Mouse (Mus musculus) forebrain, embryonic 13.5 days (tissue): Measurements from ENCODE around the gene Ykt6. TPM values are rescaled to one million over a fixed set of nuclear protein-coding genes. Genes with fewer than 3 reads are reported as not detected.

Source experiments
- ATAC-seq: fragments of 200-750 bp; cut with Nextera tagmentation; 2 replicates; pipeline ENCODE4 v1.8.0; 2017
- H3K27ac ChIP-seq: fragments of 300-500 bp; sonication (generic); 2 replicates; pipeline ENCODE4 v1.5.1; 2015; ENCODE audit warnings: inconsistent platforms, mild to moderate bottlenecking, moderate library complexity
- H3K27me3 ChIP-seq: fragments of 300-500 bp; sonication (generic); 2 replicates; pipeline ENCODE4 v1.6.1; 2015; ENCODE audit warnings: mild to moderate bottlenecking, inconsistent platforms
- H3K36me3 ChIP-seq: fragments of 300-500 bp; sonication (generic); 2 replicates; pipeline ENCODE4 v1.6.1; 2015; ENCODE audit warnings: mild to moderate bottlenecking, inconsistent platforms; ENCODE audit not compliant: poor library complexity, severe bottlenecking
- H3K4me1 ChIP-seq: fragments of 300-500 bp; sonication (generic); 2 replicates; pipeline ENCODE4 v1.6.1; 2015; ENCODE audit warnings: inconsistent platforms
- H3K4me2 ChIP-seq: fragments of 300-500 bp; sonication (generic); 2 replicates; pipeline ENCODE4 v1.6.1; 2015; ENCODE audit warnings: inconsistent platforms, mild to moderate bottlenecking, moderate library complexity
- H3K4me3 ChIP-seq: fragments of 300-500 bp; sonication (generic); 2 replicates; pipeline ENCODE4 v1.5.1; 2015; ENCODE audit warnings: mild to moderate bottlenecking, inconsistent platforms
- H3K9ac ChIP-seq: fragments of 300-500 bp; sonication (generic); 2 replicates; pipeline ENCODE4 v1.6.1; 2015; ENCODE audit warnings: mild to moderate bottlenecking, inconsistent platforms
- H3K9me3 ChIP-seq: fragments of 300-500 bp; sonication (generic); replicated peaks from 2 replicates; pipeline ENCODE4 v1.6.1; 2016; ENCODE audit warnings: inconsistent platforms
- WGBS: fragments of 180-500 bp; shearing (Covaris S2); methylation state at CpG from one replicate; pipeline ENCODE4 v1.1.7; 2015; 5-methylcytosine and 5-hydroxymethylcytosine counted together
- polyA plus RNA-seq: library from polyadenylated mRNA; unstranded; fragments of >200 nt; fragmentation: Nextera tagmentation; extraction: Ambion mirVana; gene quantifications from 2 replicates; pipeline ENCODE4 v1.2.1, GENCODE M21; 2015

Ykt6 gene
- polyA plus RNA-seq, 1 experiment from 2014 or later = 65.3 TPM

DNA sequence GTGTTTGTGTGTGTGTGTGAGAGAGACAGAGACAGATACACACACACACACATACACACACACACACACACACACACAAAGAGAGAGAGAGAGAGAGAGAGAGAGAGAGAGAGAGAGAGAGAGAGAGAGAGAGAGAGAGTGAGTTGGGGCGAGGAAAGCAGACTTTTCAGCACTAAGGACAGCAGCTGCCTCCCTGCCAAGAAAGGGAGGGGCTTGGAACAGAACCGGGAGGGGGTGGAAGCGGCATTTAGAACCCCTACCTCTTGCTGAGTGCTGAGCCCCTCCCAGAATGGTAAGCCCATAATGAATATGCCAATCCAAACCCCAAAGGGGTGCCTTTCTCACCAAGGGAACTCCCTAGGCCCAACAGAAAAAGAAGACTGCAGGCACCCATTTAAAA lies 60.9 kb downstream of the Ykt6 start:
- H3K9ac ChIP-seq = no peak overlapping the region
- 0% methylated on average over 2 of the region's 3 CpGs for WGBS
- H3K4me2 ChIP-seq = no peak overlapping the region
- no peaks in the 10 kb centered on the region for H3K27me3 ChIP-seq
- peaks cover 10% of the 10 kb centered on the region; the same call in 1 of the 2 replicates for H3K4me1 ChIP-seq
- peak; percentile 37; the same call in 1 of the 2 replicates for ATAC-seq
- no peaks in the 10 kb centered on the region for H3K9me3 ChIP-seq
- no peak overlapping the region for H3K27ac ChIP-seq
- no peaks in the 10 kb centered on the region for H3K36me3 ChIP-seq
- no peak overlapping the region for H3K4me3 ChIP-seq

DNA sequence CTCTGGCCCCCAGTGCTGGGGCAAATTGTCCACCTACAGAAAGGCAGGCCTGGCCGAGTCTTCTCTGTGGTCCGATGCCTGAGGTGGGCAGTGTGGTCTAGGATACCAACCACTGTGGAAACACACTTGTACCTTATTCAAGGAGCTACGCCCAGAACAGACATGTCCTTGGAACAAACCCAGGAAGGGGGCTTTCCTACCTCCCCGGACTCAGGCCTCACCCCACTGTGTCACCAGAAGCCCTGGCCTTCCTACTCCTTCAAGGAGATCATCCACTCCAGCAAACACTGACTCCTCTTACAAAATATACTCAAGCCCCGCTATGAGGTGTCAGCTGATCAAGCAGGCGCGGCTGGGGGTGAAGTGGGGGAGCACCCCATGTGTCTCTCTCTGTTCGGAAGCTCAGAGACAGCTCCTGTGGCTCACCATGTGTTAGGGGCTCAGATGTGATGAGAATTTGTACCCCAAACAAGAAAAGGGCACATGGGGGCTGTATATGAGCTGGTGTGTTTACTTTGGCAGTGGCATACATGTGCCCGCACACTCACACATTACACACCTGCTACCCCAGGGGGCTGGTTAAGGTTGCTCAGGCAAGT lies 61.4 kb downstream of the Ykt6 start:
- H3K4me1 ChIP-seq = peaks cover 10% of the 10 kb centered on the region; the same call in 1 of the 2 replicates
- no peak overlapping the region for H3K27ac ChIP-seq
- WGBS = 68% methylated on average over 9 of the region's 9 CpGs
- no peaks in the 10 kb centered on the region for H3K9me3 ChIP-seq
- H3K4me2 ChIP-seq = no peak overlapping the region
- H3K4me3 ChIP-seq = no peak overlapping the region
- H3K9ac ChIP-seq = no peak overlapping the region
- H3K36me3 ChIP-seq = no peaks in the 10 kb centered on the region
- no peak for ATAC-seq
- H3K27me3 ChIP-seq = no peaks in the 10 kb centered on the region

Other genes with a start within 250 kb of the Ykt6 start
- 185 and 188 TPM in 2 replicates for gene Mrps24, start 240.0 kb upstream of the Ykt6 start, polyA plus RNA-seq
- gene Urgcp, start 193.3 kb upstream of the Ykt6 start, polyA plus RNA-seq = 24.9 and 25.7 TPM in 2 replicates
- gene Dbnl, start 167.2 kb upstream of the Ykt6 start, polyA plus RNA-seq = 133 and 136 TPM in 2 replicates
- 1.2 and 3.1 TPM in 2 replicates for gene Pgam2, start 152.0 kb upstream of the Ykt6 start, polyA plus RNA-seq
- gene Polm, start 117.7 kb upstream of the Ykt6 start, polyA plus RNA-seq = 7.6 and 7.8 TPM in 2 replicates
- 5.5 and 6.0 TPM in 2 replicates for gene Aebp1, start 93.7 kb upstream of the Ykt6 start, polyA plus RNA-seq
- 100 and 102 TPM in 2 replicates for gene Pold2, start 77.4 kb upstream of the Ykt6 start, polyA plus RNA-seq
- 1.5 TPM in 1 of 2 replicates, not detected in the other for gene Myl7, start 56.9 kb upstream of the Ykt6 start, polyA plus RNA-seq
- 4.7 and 5.8 TPM in 2 replicates for gene Gck, start 5.6 kb upstream of the Ykt6 start, polyA plus RNA-seq
- 26.1 and 32.8 TPM in 2 replicates for gene Camk2b, start 110.7 kb downstream of the Ykt6 start, polyA plus RNA-seq
- 0.69 and 0.79 TPM in 2 replicates for gene A730071L15Rik, start 244.3 kb downstream of the Ykt6 start, polyA plus RNA-seq
- gene Nudcd3, start 244.7 kb downstream of the Ykt6 start, polyA plus RNA-seq = 57.0 and 65.3 TPM in 2 replicates